Mouse (Mus musculus) Patski (cell line): ENCODE results near the gene Bdkrb2. TPM values are rescaled to one million over a fixed set of nuclear protein-coding genes. Genes with fewer than 3 reads are reported as not detected.

Source experiments
- ATAC-seq: fragments of 100-300 bp; one replicate; pipeline ENCODE4 v1.8.0; 2021
- CTCF ChIA-PET: fragments of 350-600 bp; sonication (Branson Sonifier 250); formaldehyde crosslinking; loops from one replicate; lab custom pipeline; 2022; ENCODE audit warnings: inconsistent platforms; lab: Charles Lee
- POLR2A ChIA-PET: fragments of 350-600 bp; sonication (Branson Sonifier 250); formaldehyde crosslinking; loops from one replicate; lab custom pipeline; 2022; ENCODE audit warnings: antibody characterized with exemption, inconsistent platforms; lab: Charles Lee
- DNase-seq: peaks from one replicate; pipeline ENCODE4 v3.0.0-alpha.2; 2011; ENCODE audit warnings: low read depth, low spot score
- H3K27me3 ChIP-seq: fragments of 371-371 bp; one replicate; pipeline ENCODE4 v1.5.1; 2021
- CTCF ChIP-seq: fragments of 100-300 bp; IDR thresholded peaks from one replicate; pipeline ENCODE4 v1.5.1; 2021
- in situ Hi-C: fragments of 300-500 bp; cut with MboI; formaldehyde crosslinking; loops from 3 replicates; pipeline ENCODE4 v1.11.1; 2018; ENCODE audit warnings: low pct_unique_long_range_greater_than_20kb, mixed read lengths
- polyA plus RNA-seq: library from polyadenylated mRNA; unstranded; gene quantifications from one replicate; pipeline ENCODE4 v1.2.3, GENCODE M21; 2021

The Bdkrb2 gene
- polyA plus RNA-seq, 1 experiment from 2014 or later: 0.23 TPM

- ChIA-PET CTCF (no interaction called here), POLR2A (no interaction called here)
- DNase-seq: no peak
- no peak for ATAC-seq
- in situ Hi-C loops: no loop called here
- TF ChIP-seq CTCF: no peak
- H3K27me3 ChIP-seq: no peaks in the 10 kb centered on the region
Measured at GRCm38 (mm10) chr12:105590786-105591185, 27.8 kb downstream of the Bdkrb2 start.

GRCm38 (mm10) chr12:105592361-105592761, 29.3 kb downstream of the Bdkrb2 start:
- TF ChIP-seq CTCF: no peak
- ChIA-PET POLR2A (no interaction called here), CTCF (no interaction called here)
- no peaks in the 10 kb centered on the region for H3K27me3 ChIP-seq
- DNase-seq (no peak), ATAC-seq (no peak)
- in situ Hi-C loops: no loop called here

GRCm38 (mm10) chr12:105593471-105593870, 30.4 kb downstream of the Bdkrb2 start:
- no peak for ATAC-seq
- ChIA-PET POLR2A (no interaction called here), CTCF (interaction anchor here (0.8 to 0.9 kb wide), 2 partner anchors 9 to 13 kb away, joined by 3 read pairs; no protein-coding TSS in a partner anchor)
- no peak for DNase-seq
- H3K27me3 ChIP-seq: no peaks in the 10 kb centered on the region
- TF ChIP-seq CTCF: no peak
- in situ Hi-C loops: no loop called here

GRCm38 (mm10) chr12:105597135-105597534, 34.1 kb downstream of the Bdkrb2 start:
- no peak for TF ChIP-seq CTCF
- ChIA-PET POLR2A (no interaction called here), CTCF (no interaction called here)
- ATAC-seq (peak; percentile 89), DNase-seq (peak; percentile 93)
- in situ Hi-C loops: no loop called here
- H3K27me3 ChIP-seq: no peaks in the 10 kb centered on the region

GRCm38 (mm10) chr12:105598503-105598902, 35.5 kb downstream of the Bdkrb2 start:
- no peak for TF ChIP-seq CTCF
- POLR2A ChIA-PET: no interaction called here
- in situ Hi-C loops: no loop called here

GRCm38 (mm10) chr12:105599098-105599497, 36.1 kb downstream of the Bdkrb2 start:
- DNase-seq (no peak), ATAC-seq (no peak)
- CTCF ChIA-PET: interaction anchor here (0.7 to 0.9 kb wide), 2 partner anchors 11 to 34 kb away, joined by 3 read pairs; no protein-coding TSS in a partner anchor
- in situ Hi-C loops: no loop called here
- no peaks in the 10 kb centered on the region for H3K27me3 ChIP-seq
- no peak for TF ChIP-seq CTCF
- POLR2A ChIA-PET: no interaction called here

More at GRCm38 (mm10) chr12:105598503-105598902, 35.5 kb downstream of the Bdkrb2 start:
- ATAC-seq: no peak
- H3K27me3 ChIP-seq: no peaks in the 10 kb centered on the region
- CTCF ChIA-PET: no interaction called here
- no peak for DNase-seq

- H3K27me3 ChIP-seq: no peaks in the 10 kb centered on the region
Measured at GRCm38 (mm10) chr12:105601586-105601985, 38.6 kb downstream of the Bdkrb2 start.

GRCm38 (mm10) chr12:105602581-105603210, 39.7 kb downstream of the Bdkrb2 start, which contains the start of gene Bdkrb1:
Gene Bdkrb1, plus strand, starts transcription at chr12:105603085.
- ChIA-PET POLR2A (interaction anchor here (0.7 kb wide), 1 partner anchor 82 kb away, joined by 4 read pairs; no protein-coding TSS in a partner anchor), CTCF (no interaction called here)
- ATAC-seq: no peak
- in situ Hi-C loops: no loop called here
- TF ChIP-seq CTCF: no peak
- H3K27me3 ChIP-seq: no peaks in the 10 kb centered on the region
- DNase-seq: no peak

More at GRCm38 (mm10) chr12:105601586-105601985, 38.6 kb downstream of the Bdkrb2 start:
- in situ Hi-C loops: no loop called here
- ChIA-PET POLR2A (no interaction called here), CTCF (interaction anchor here (1.1 to 1.3 kb wide), 2 partner anchors 9 to 17 kb away, joined by 3 to 5 read pairs; no protein-coding TSS in a partner anchor)
- ATAC-seq: no peak
- TF ChIP-seq CTCF: no peak
- DNase-seq: no peak

GRCm38 (mm10) chr12:105603904-105604303, 40.9 kb downstream of the Bdkrb2 start:
- ATAC-seq (no peak), DNase-seq (no peak)
- no peak for TF ChIP-seq CTCF
- H3K27me3 ChIP-seq: no peaks in the 10 kb centered on the region
- in situ Hi-C loops: no loop called here
- ChIA-PET CTCF (interaction anchor here (1.3 kb wide), 1 partner anchor 11 kb away, joined by 3 read pairs; no protein-coding TSS in a partner anchor), POLR2A (no interaction called here)

GRCm38 (mm10) chr12:105605212-105605611, 42.2 kb downstream of the Bdkrb2 start:
- H3K27me3 ChIP-seq: no peaks in the 10 kb centered on the region
- ATAC-seq (no peak), DNase-seq (no peak)
- TF ChIP-seq CTCF: no peak
- ChIA-PET POLR2A (no interaction called here), CTCF (interaction anchor here (1.3 kb wide), 1 partner anchor 10 kb away, joined by 3 read pairs; no protein-coding TSS in a partner anchor)
- in situ Hi-C loops: no loop called here

GRCm38 (mm10) chr12:105606881-105607280, 43.9 kb downstream of the Bdkrb2 start:
- no peak for ATAC-seq
- CTCF ChIA-PET: no interaction called here
- TF ChIP-seq CTCF: no peak
- H3K27me3 ChIP-seq: no peaks in the 10 kb centered on the region
- DNase-seq: no peak
- in situ Hi-C loops: no loop called here
- POLR2A ChIA-PET: no interaction called here
